Mouse (Mus musculus) CH12.LX (cell line): ENCODE measurements at regions not wholly inside any gene's neighbourhood (a gene's known extent, or its start where the extent isn't known, plus 50 kb on each side); places are given as distances from the start of the nearest gene placed in this dataset.

Source experiments
- DNase-seq: peaks from one replicate; pipeline ENCODE4 v3.0.0-alpha.2; 2013; ENCODE audit errors: extremely low read depth
- H3K27ac ChIP-seq: 2 replicates; pipeline ENCODE4 v1.5.1; 2012; ENCODE audit warnings: low read depth, mild to moderate bottlenecking, control low read depth, moderate library complexity; ENCODE audit not compliant: insufficient read depth
- H3K27me3 ChIP-seq: replicated peaks from 2 replicates; pipeline ENCODE3; 2012; ENCODE audit warnings: inconsistent platforms
- H3K36me3 ChIP-seq, 2 experiments: replicated peaks in 1 of 2; 2 replicates each; pipeline versions ENCODE3 to v1.6.1; 2012; ENCODE audit warnings: inconsistent platforms in 1 of 2, low read length in 1 of 2, mild to moderate bottlenecking in 1 of 2, mixed read lengths in 1 of 2, moderate library complexity in 1 of 2; ENCODE audit not compliant: control insufficient read depth in 1 of 2, insufficient read depth in 1 of 2
- H3K4me1 ChIP-seq, 2 experiments: 2 replicates each; pipeline ENCODE4 v1.6.1; 2012; ENCODE audit warnings: inconsistent platforms in 1 of 2, moderate library complexity in 1 of 2; ENCODE audit not compliant: insufficient read depth in 2 of 2, control insufficient read depth in 1 of 2
- H3K4me2 ChIP-seq: 2 replicates; pipeline ENCODE4 v1.6.1; 2012; ENCODE audit warnings: low read depth, mild to moderate bottlenecking, control low read depth; ENCODE audit not compliant: poor library complexity, insufficient read depth, severe bottlenecking
- H3K4me3 ChIP-seq, 3 experiments: fragments of 150-350 bp in 1 of 3; sonication (generic) in 1 of 3; replicated peaks in 1 of 3; 2 replicates each; pipeline versions ENCODE3 to v1.5.1; 2011 to 2012; ENCODE audit warnings: low read depth in 2 of 3, low read length in 2 of 3, mild to moderate bottlenecking in 2 of 3, moderate library complexity in 2 of 3, control low read depth in 1 of 3, improper control_type of control experiment in 1 of 3, inconsistent platforms in 1 of 3, mixed read lengths in 1 of 3; ENCODE audit not compliant: poor library complexity in 1 of 3
- H3K79me2 ChIP-seq: replicated peaks from 2 replicates; pipeline ENCODE4 v1.6.1; 2012; ENCODE audit warnings: mild to moderate bottlenecking, moderate library complexity; ENCODE audit not compliant: control insufficient read depth, poor library complexity, insufficient read depth, severe bottlenecking; ENCODE audit errors: extremely low read depth
- H3K9ac ChIP-seq: 2 replicates; pipeline ENCODE4 v1.6.1; 2012; ENCODE audit warnings: low read depth, mild to moderate bottlenecking, control low read depth, moderate library complexity; ENCODE audit not compliant: insufficient read depth
- H3K9me3 ChIP-seq: replicated peaks from 2 replicates; pipeline ENCODE3; 2012; ENCODE audit warnings: low read length, inconsistent platforms, mixed read lengths
- BHLHE40 ChIP-seq: IDR thresholded peaks from 2 replicates; pipeline ENCODE4 v1.6.1; 2011; ENCODE audit warnings: mild to moderate bottlenecking, low read depth, low read length, improper control_type of control experiment
- CHD1 ChIP-seq: IDR thresholded peaks from 2 replicates; pipeline ENCODE4 v1.6.1; 2012; ENCODE audit warnings: low read depth, low read length, improper control_type of control experiment, inconsistent platforms
- CHD2 ChIP-seq: IDR thresholded peaks from 2 replicates; pipeline ENCODE4 v1.6.1; 2011; ENCODE audit warnings: low read length, improper control_type of control experiment
- ELF1 ChIP-seq: IDR thresholded peaks from 2 replicates; pipeline ENCODE4 v1.6.1; 2014; ENCODE audit warnings: low read depth, mild to moderate bottlenecking, inconsistent platforms, low read length, improper control_type of control experiment
- GABPA ChIP-seq: IDR thresholded peaks from 2 replicates; pipeline ENCODE4 v1.6.1; 2012; ENCODE audit warnings: low read depth, low read length, improper control_type of control experiment, inconsistent platforms; ENCODE audit not compliant: insufficient replicate concordance
- HCFC1 ChIP-seq: IDR thresholded peaks from 2 replicates; pipeline ENCODE4 v1.6.1; 2012; ENCODE audit warnings: low read depth, mild to moderate bottlenecking, inconsistent platforms, low read length, improper control_type of control experiment
- JUND ChIP-seq: conservative IDR thresholded peaks from 2 replicates; pipeline ENCODE4 v1.6.1; 2011; ENCODE audit warnings: low read depth, low read length, improper control_type of control experiment
- NELFE ChIP-seq: IDR thresholded peaks from 2 replicates; pipeline ENCODE4 v1.6.1; 2011; ENCODE audit warnings: low read depth, low read length, improper control_type of control experiment
- NRF1 ChIP-seq: IDR thresholded peaks from 2 replicates; pipeline ENCODE4 v1.6.1; 2014; ENCODE audit warnings: low read depth, mild to moderate bottlenecking, inconsistent platforms, low read length, improper control_type of control experiment, moderate library complexity
- PAX5 ChIP-seq: IDR thresholded peaks from 2 replicates; pipeline ENCODE4 v1.6.1; 2012; ENCODE audit warnings: low read length, inconsistent platforms, mixed read lengths
- POLR2AphosphoS2 ChIP-seq: IDR thresholded peaks from 2 replicates; pipeline ENCODE4 v1.6.1; 2011; ENCODE audit warnings: low read depth, low read length, improper control_type of control experiment
- RAD21 ChIP-seq: IDR thresholded peaks from 2 replicates; pipeline ENCODE4 v1.6.1; 2011; ENCODE audit warnings: low read depth, mild to moderate bottlenecking, low read length, improper control_type of control experiment, moderate library complexity
- RCOR1 ChIP-seq: conservative IDR thresholded peaks from 2 replicates; pipeline ENCODE4 v1.6.1; 2012; ENCODE audit warnings: low read depth, mild to moderate bottlenecking, inconsistent platforms, low read length, improper control_type of control experiment
- SIN3A ChIP-seq: IDR thresholded peaks from 2 replicates; pipeline ENCODE4 v1.6.1; 2012; ENCODE audit warnings: low read length, improper control_type of control experiment, inconsistent platforms
- SMC3 ChIP-seq: IDR thresholded peaks from 2 replicates; pipeline ENCODE4 v1.6.1; 2011; ENCODE audit warnings: low read depth, low read length, improper control_type of control experiment
- TCF12 ChIP-seq: IDR thresholded peaks from 2 replicates; pipeline ENCODE4 v1.6.1; 2014; ENCODE audit warnings: low read depth, mild to moderate bottlenecking, inconsistent platforms, low read length, improper control_type of control experiment
- USF1 ChIP-seq: IDR thresholded peaks from 2 replicates; pipeline ENCODE4 v1.6.1; 2014; ENCODE audit warnings: low read depth, mild to moderate bottlenecking, inconsistent platforms, low read length, improper control_type of control experiment
- USF2 ChIP-seq: conservative IDR thresholded peaks from 2 replicates; pipeline ENCODE4 v1.6.1; 2011; ENCODE audit warnings: low read depth, low read length, improper control_type of control experiment
- ZC3H11A ChIP-seq: IDR thresholded peaks from 2 replicates; pipeline ENCODE4 v1.6.1; 2012; ENCODE audit warnings: low read depth, mild to moderate bottlenecking, inconsistent platforms, low read length, improper control_type of control experiment
- ZMIZ1 ChIP-seq: IDR thresholded peaks from 2 replicates; pipeline ENCODE4 v1.6.1; 2012; ENCODE audit warnings: low read depth, mild to moderate bottlenecking, inconsistent platforms, low read length, improper control_type of control experiment
- ZNF384 ChIP-seq: IDR thresholded peaks from 2 replicates; pipeline ENCODE4 v1.6.1; 2012; ENCODE audit warnings: low read depth, low read length, improper control_type of control experiment, inconsistent platforms
- dilution Hi-C: fragments of 300-500 bp; cut with MboI; formaldehyde crosslinking; loops from 2 replicates; pipeline ENCODE4 v1.14.3; 2020; ENCODE audit warnings: low sequenced_read_pairs; ENCODE audit not compliant: extremely low pct_unique_long_range_greater_than_20kb, extremely low pct_ligation_motif_present
- in situ Hi-C: fragments of 300-500 bp; cut with MboI; formaldehyde crosslinking; loops from 3 replicates; pipeline ENCODE4 v1.14.3; 2019; ENCODE audit warnings: low sequenced_read_pairs, low pct_ligation_motif_present, low pct_unique_long_range_greater_than_20kb, mixed read lengths

DNA sequence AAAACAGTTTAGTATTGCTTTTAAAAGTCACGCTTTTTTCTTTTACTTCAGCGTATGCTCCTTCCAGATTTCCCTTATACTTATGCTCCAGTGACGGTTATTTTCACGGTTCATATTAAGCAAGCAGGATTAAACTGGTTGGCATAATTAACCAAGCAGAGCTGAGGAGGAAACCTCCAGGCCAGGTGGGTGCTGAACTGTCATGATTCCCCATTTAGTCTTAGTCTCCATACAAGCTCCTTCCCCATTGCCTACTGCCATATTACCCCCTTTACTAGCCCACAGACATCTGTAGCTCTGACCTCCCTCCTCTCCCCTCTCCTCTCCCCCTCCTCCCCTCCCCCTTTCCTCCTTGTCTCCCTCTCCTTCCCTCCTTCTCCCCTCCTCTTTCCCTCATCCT, 621.9 kb upstream of the Chrm3 start:
- Histone ChIP-seq H3K27ac (no peak overlapping the region), H3K27me3 (no peaks in the 10 kb centered on the region), H3K4me1 (no peaks in the 10 kb centered on the region), H3K9ac (no peak overlapping the region), H3K4me3 (no peak overlapping the region), H3K79me2 (no peaks in the 10 kb centered on the region), H3K4me2 (no peak overlapping the region), H3K36me3 (no peaks in the 10 kb centered on the region), H3K9me3 (no peaks in the 10 kb centered on the region)
- in situ Hi-C loops (no loop called here), dilution Hi-C loops (no loop called here)
- no peak for DNase-seq
- TF ChIP-seq ZNF384 (no peak), CHD2 (no peak), SMC3 (no peak), NELFE (no peak), POLR2AphosphoS2 (no peak), JUND (no peak), TCF12 (no peak), HCFC1 (no peak), RCOR1 (no peak), USF1 (no peak), ZMIZ1 (no peak), ELF1 (no peak), CHD1 (no peak), GABPA (no peak), PAX5 (no peak), ZC3H11A (no peak), NRF1 (no peak), USF2 (no peak), RAD21 (no peak)

DNA sequence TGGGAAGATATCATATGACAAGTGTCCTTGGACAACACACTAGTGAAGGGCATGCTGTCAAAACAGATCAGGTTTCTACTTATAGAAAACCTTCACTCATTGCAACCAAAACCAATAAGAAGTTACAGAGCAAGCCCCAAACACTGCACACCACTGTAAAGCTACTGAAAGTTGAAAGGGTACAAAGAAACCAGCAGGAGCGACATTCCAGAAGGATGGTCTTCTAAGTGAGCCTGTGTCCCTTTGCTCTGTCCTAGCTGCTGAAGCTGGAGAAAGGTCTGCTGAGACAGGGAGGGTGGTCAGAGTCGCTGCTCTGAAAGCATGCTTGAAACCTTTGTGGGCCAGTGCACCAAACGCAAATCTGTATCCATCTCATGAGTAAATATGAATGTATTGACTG, 611.3 kb upstream of the Chrm3 start:
- Histone ChIP-seq H3K27ac (no peak overlapping the region), H3K4me3 (no peak overlapping the region), H3K79me2 (no peaks in the 10 kb centered on the region), H3K27me3 (no peaks in the 10 kb centered on the region), H3K9ac (no peak overlapping the region), H3K4me1 (no peaks in the 10 kb centered on the region), H3K9me3 (no peaks in the 10 kb centered on the region), H3K36me3 (no peaks in the 10 kb centered on the region), H3K4me2 (no peak overlapping the region)
- TF ChIP-seq SIN3A (no peak), BHLHE40 (no peak)
- dilution Hi-C loops, result no loop called here
- DNase-seq, result no peak
- in situ Hi-C loops, result no loop called here
